Mouse (Mus musculus): ENCODE results near the gene Nol9. TPM values are rescaled to one million over a fixed set of nuclear protein-coding genes. Genes with fewer than 3 reads are reported as not detected.

The Nol9 gene
- polyA plus RNA-seq, 1 experiment = 22.8 TPM

GRCm38 (mm10) chr4:152101921-152102320 lies 62.8 kb downstream of the Nol9 start:
- no peak for DNase-seq (ENCODE audit: low read depth in 1 of 2, low spot score in 2 of 2)
- Histone ChIP-seq H3K4me3 (ENCODE audit: extremely low read depth, insufficient read depth, insufficient read length) (no peak overlapping the region), H3K27ac (ENCODE audit: insufficient read depth, low read length) (no peak overlapping the region), H3K36me3 (ENCODE audit: control insufficient read depth, insufficient read depth, low read length) (no peaks in the 10 kb centered on the region), H3K27me3 (ENCODE audit: control insufficient read depth, insufficient read depth, low read length) (no peaks in the 10 kb centered on the region), H3K4me1 (ENCODE audit: control insufficient read depth, insufficient read depth, insufficient read length) (no peaks in the 10 kb centered on the region; the same call in 1 of the 2 replicates)
- WGBS = 98% methylated on average over 16 of the region's 16 CpGs
- TF ChIP-seq CTCF (IDR thresholded peaks at IDR 0.05; ENCODE audit: extremely low read depth, insufficient read depth, insufficient read length, insufficient replicate concordance) (no peak), POLR2A (IDR thresholded peaks at IDR 0.05; ENCODE audit: low read depth, low read length) (no peak)

- TF ChIP-seq CTCF (IDR thresholded peaks at IDR 0.05; ENCODE audit: extremely low read depth, insufficient read depth, insufficient read length, insufficient replicate concordance) (peak; percentile 78; the same call in 1 of the 2 replicates), POLR2A (IDR thresholded peaks at IDR 0.05; ENCODE audit: low read depth, low read length) (no peak)
- 61% methylated on average over 7 of the region's 7 CpGs for WGBS
- peak in 1 of 2 experiments; percentile 73 for DNase-seq (ENCODE audit: low read depth in 1 of 2, low spot score in 2 of 2)
These were observed 63.9 kb downstream of the Nol9 start for GRCm38 (mm10) chr4:152103025-152103424.

GRCm38 (mm10) chr4:152106746-152107145 lies 67.6 kb downstream of the Nol9 start:
- no peak for DNase-seq (ENCODE audit: low read depth in 1 of 2, low spot score in 2 of 2)
- 88% methylated on average over 9 of the region's 9 CpGs for WGBS
- H3K27ac ChIP-seq (ENCODE audit: insufficient read depth, low read length) = no peak overlapping the region
- no peak for TF ChIP-seq CTCF (IDR thresholded peaks at IDR 0.05; ENCODE audit: extremely low read depth, insufficient read depth, insufficient read length, insufficient replicate concordance)
- TF ChIP-seq POLR2A (IDR thresholded peaks at IDR 0.05; ENCODE audit: low read depth, low read length) = no peak
- H3K36me3 ChIP-seq (ENCODE audit: control insufficient read depth, insufficient read depth, low read length) = no peaks in the 10 kb centered on the region
- H3K27me3 ChIP-seq (ENCODE audit: control insufficient read depth, insufficient read depth, low read length) = no peaks in the 10 kb centered on the region
- H3K4me3 ChIP-seq (ENCODE audit: extremely low read depth, insufficient read depth, insufficient read length) = no peak overlapping the region
- no peaks in the 10 kb centered on the region for H3K4me1 ChIP-seq (ENCODE audit: control insufficient read depth, insufficient read depth, insufficient read length)

More at GRCm38 (mm10) chr4:152103025-152103424, 63.9 kb downstream of the Nol9 start:
- no peak overlapping the region for H3K27ac ChIP-seq (ENCODE audit: insufficient read depth, low read length)
- no peak overlapping the region for H3K4me3 ChIP-seq (ENCODE audit: extremely low read depth, insufficient read depth, insufficient read length)
- no peaks in the 10 kb centered on the region for H3K27me3 ChIP-seq (ENCODE audit: control insufficient read depth, insufficient read depth, low read length)
- H3K36me3 ChIP-seq (ENCODE audit: control insufficient read depth, insufficient read depth, low read length) = no peaks in the 10 kb centered on the region
- H3K4me1 ChIP-seq (ENCODE audit: control insufficient read depth, insufficient read depth, insufficient read length) = no peaks in the 10 kb centered on the region; the same call in 1 of the 2 replicates

GRCm38 (mm10) chr4:152107493-152107892 lies 68.4 kb downstream of the Nol9 start:
- TF ChIP-seq CTCF (IDR thresholded peaks at IDR 0.05; ENCODE audit: extremely low read depth, insufficient read depth, insufficient read length, insufficient replicate concordance) = no peak
- TF ChIP-seq POLR2A (IDR thresholded peaks at IDR 0.05; ENCODE audit: low read depth, low read length) = no peak
- H3K27ac ChIP-seq (ENCODE audit: insufficient read depth, low read length) = no peak overlapping the region
- no peaks in the 10 kb centered on the region for H3K4me1 ChIP-seq (ENCODE audit: control insufficient read depth, insufficient read depth, insufficient read length)
- no peaks in the 10 kb centered on the region for H3K27me3 ChIP-seq (ENCODE audit: control insufficient read depth, insufficient read depth, low read length)
- WGBS = 94% methylated on average over 24 of the region's 24 CpGs
- H3K4me3 ChIP-seq (ENCODE audit: extremely low read depth, insufficient read depth, insufficient read length) = peak overlapping the region; percentile 20; the same call in 1 of the 2 replicates
- no peak for DNase-seq (ENCODE audit: low read depth in 1 of 2, low spot score in 2 of 2)
- H3K36me3 ChIP-seq (ENCODE audit: control insufficient read depth, insufficient read depth, low read length) = no peaks in the 10 kb centered on the region

- Histone ChIP-seq H3K4me3 (ENCODE audit: extremely low read depth, insufficient read depth, insufficient read length) (peak overlapping the region; percentile 20; the same call in 1 of the 2 replicates), H3K27ac (ENCODE audit: insufficient read depth, low read length) (no peak overlapping the region), H3K36me3 (ENCODE audit: control insufficient read depth, insufficient read depth, low read length) (no peaks in the 10 kb centered on the region), H3K4me1 (ENCODE audit: control insufficient read depth, insufficient read depth, insufficient read length) (no peaks in the 10 kb centered on the region), H3K27me3 (ENCODE audit: control insufficient read depth, insufficient read depth, low read length) (no peaks in the 10 kb centered on the region)
- TF ChIP-seq CTCF (IDR thresholded peaks at IDR 0.05; ENCODE audit: extremely low read depth, insufficient read depth, insufficient read length, insufficient replicate concordance) (no peak), POLR2A (IDR thresholded peaks at IDR 0.05; ENCODE audit: low read depth, low read length) (no peak)
- WGBS = 91% methylated on average over 30 of the region's 30 CpGs
- no peak for DNase-seq (ENCODE audit: low read depth in 1 of 2, low spot score in 2 of 2)
These were observed 68.9 kb downstream of the Nol9 start for GRCm38 (mm10) chr4:152107971-152108509.

- no peaks in the 10 kb centered on the region for H3K36me3 ChIP-seq (ENCODE audit: control insufficient read depth, insufficient read depth, low read length)
- no peak overlapping the region for H3K27ac ChIP-seq (ENCODE audit: insufficient read depth, low read length)
These were observed 69.6 kb downstream of the Nol9 start for GRCm38 (mm10) chr4:152108673-152109072.

GRCm38 (mm10) chr4:152109509-152109908 lies 70.4 kb downstream of the Nol9 start:
- DNase-seq (ENCODE audit: low read depth in 1 of 2, low spot score in 2 of 2) = no peak
- no peak overlapping the region for H3K27ac ChIP-seq (ENCODE audit: insufficient read depth, low read length)
- WGBS = 94% methylated on average over 3 of the region's 3 CpGs

More at GRCm38 (mm10) chr4:152108673-152109072, 69.6 kb downstream of the Nol9 start:
- TF ChIP-seq CTCF (IDR thresholded peaks at IDR 0.05; ENCODE audit: extremely low read depth, insufficient read depth, insufficient read length, insufficient replicate concordance) (no peak), POLR2A (IDR thresholded peaks at IDR 0.05; ENCODE audit: low read depth, low read length) (no peak)
- H3K4me1 ChIP-seq (ENCODE audit: control insufficient read depth, insufficient read depth, insufficient read length) = no peaks in the 10 kb centered on the region
- no peak overlapping the region for H3K4me3 ChIP-seq (ENCODE audit: extremely low read depth, insufficient read depth, insufficient read length)
- DNase-seq (ENCODE audit: low read depth in 1 of 2, low spot score in 2 of 2) = no peak
- no peaks in the 10 kb centered on the region for H3K27me3 ChIP-seq (ENCODE audit: control insufficient read depth, insufficient read depth, low read length)
- WGBS = 97% methylated on average over 5 of the region's 5 CpGs

More at GRCm38 (mm10) chr4:152109509-152109908, 70.4 kb downstream of the Nol9 start:
- H3K4me3 ChIP-seq (ENCODE audit: extremely low read depth, insufficient read depth, insufficient read length) = no peak overlapping the region
- H3K4me1 ChIP-seq (ENCODE audit: control insufficient read depth, insufficient read depth, insufficient read length) = no peaks in the 10 kb centered on the region
- no peaks in the 10 kb centered on the region for H3K27me3 ChIP-seq (ENCODE audit: control insufficient read depth, insufficient read depth, low read length)
- no peak for TF ChIP-seq POLR2A (IDR thresholded peaks at IDR 0.05; ENCODE audit: low read depth, low read length)
- no peak for TF ChIP-seq CTCF (IDR thresholded peaks at IDR 0.05; ENCODE audit: extremely low read depth, insufficient read depth, insufficient read length, insufficient replicate concordance)
- no peaks in the 10 kb centered on the region for H3K36me3 ChIP-seq (ENCODE audit: control insufficient read depth, insufficient read depth, low read length)
